Mouse (Mus musculus) liver, embryonic 15.5 days (tissue): ENCODE results near the gene Gm49383. TPM values are rescaled to one million over a fixed set of nuclear protein-coding genes. Genes with fewer than 3 reads are reported as not detected.
"Not testable (repeated sequence)": the region's sequence is repeated elsewhere in the genome, so short reads cannot be mapped to it uniquely, and the experiment has no call there.

Experiments used
- ATAC-seq: fragments of 200-750 bp; cut with Nextera tagmentation; 2 replicates; pipeline ENCODE4 v1.8.0; 2017; ENCODE audit warnings: moderate number of reproducible peaks, mild to moderate bottlenecking, moderate library complexity; ENCODE audit not compliant: insufficient read depth
- H3K27ac ChIP-seq: fragments of 300-500 bp; sonication (generic); replicated peaks from 2 replicates; pipeline ENCODE4 v1.5.1; 2015; ENCODE audit warnings: mild to moderate bottlenecking, inconsistent platforms
- H3K27me3 ChIP-seq: fragments of 300-500 bp; sonication (generic); 2 replicates; pipeline ENCODE4 v1.6.1; 2015; ENCODE audit warnings: mild to moderate bottlenecking, inconsistent platforms
- H3K36me3 ChIP-seq: fragments of 300-500 bp; sonication (generic); replicated peaks from 2 replicates; pipeline ENCODE4 v1.6.1; 2015; ENCODE audit warnings: moderate library complexity, mild to moderate bottlenecking, inconsistent platforms
- H3K4me1 ChIP-seq: fragments of 300-500 bp; sonication (generic); replicated peaks from 2 replicates; pipeline ENCODE4 v1.6.1; 2015; ENCODE audit warnings: inconsistent platforms
- H3K4me2 ChIP-seq: fragments of 300-500 bp; sonication (generic); 2 replicates; pipeline ENCODE4 v1.6.1; 2015; ENCODE audit warnings: moderate library complexity, mild to moderate bottlenecking, inconsistent platforms
- H3K4me3 ChIP-seq: fragments of 300-500 bp; sonication (generic); replicated peaks from 2 replicates; pipeline ENCODE4 v1.5.1; 2015; ENCODE audit warnings: mild to moderate bottlenecking, inconsistent platforms
- H3K9ac ChIP-seq: fragments of 300-500 bp; sonication (generic); 2 replicates; pipeline ENCODE4 v1.6.1; 2015; ENCODE audit warnings: moderate library complexity, mild to moderate bottlenecking, inconsistent platforms
- H3K9me3 ChIP-seq: fragments of 300-500 bp; sonication (generic); replicated peaks from 2 replicates; pipeline ENCODE4 v1.6.1; 2016; ENCODE audit warnings: inconsistent platforms
- WGBS: fragments of 180-500 bp; shearing (Covaris S2); methylation state at CpG from one replicate; pipeline ENCODE4 v1.1.7; 2015; ENCODE audit warnings: mixed read lengths; ENCODE audit not compliant: insufficient replicate concordance; 5-methylcytosine and 5-hydroxymethylcytosine counted together
- polyA plus RNA-seq: library from polyadenylated mRNA; unstranded; fragments of >200 nt; fragmentation: Nextera tagmentation; extraction: Ambion mirVana; gene quantifications from 2 replicates; pipeline ENCODE4 v1.2.1, GENCODE M21; 2015

Gene Gm49383
- polyA plus RNA-seq, 1 experiment from 2014 or later, result 18.8 TPM

GRCm38 (mm10) chr12:69159578-69159940 is 37.3 kb downstream of the Gm49383 start:
- peak overlapping the region; percentile 64; the same call in 1 of the 2 replicates for H3K27ac ChIP-seq
- 2% methylated on average over 9 of the region's 9 CpGs for WGBS
- H3K4me1 ChIP-seq, result peaks cover 25% of the 10 kb centered on the region
- H3K36me3 ChIP-seq, result peaks cover 27% of the 10 kb centered on the region
- peak overlapping the region; percentile 64 for H3K4me2 ChIP-seq
- H3K9ac ChIP-seq, result no peak overlapping the region
- no peaks in the 10 kb centered on the region for H3K9me3 ChIP-seq
- ATAC-seq, result no peak
- H3K4me3 ChIP-seq, result peak overlapping the region; percentile 40
- no peaks in the 10 kb centered on the region for H3K27me3 ChIP-seq

- under 1% methylated on average over 59 of the region's 68 CpGs for WGBS
- H3K4me1 ChIP-seq, result peaks cover 23% of the 10 kb centered on the region
- peak within 1 kb of the TSS; percentile 73 for H3K4me2 ChIP-seq
- ATAC-seq, result peak; percentile 95
- H3K9me3 ChIP-seq, H3K27me3 ChIP-seq: not testable (repeated sequence)
- peaks cover 27% of the 10 kb centered on the region for H3K36me3 ChIP-seq
- peak within 1 kb of the TSS; percentile 95 for H3K27ac ChIP-seq
- H3K4me3 ChIP-seq, result peak within 1 kb of the TSS; percentile 72
- peak within 1 kb of the TSS; percentile 80 for H3K9ac ChIP-seq
Measured at GRCm38 (mm10) chr12:69158765-69159577, 37.9 kb downstream of the Gm49383 start, which contains the start of gene Rps29. Rps29 (minus strand) TSS chr12:69159186.

- no peaks in the 10 kb centered on the region for H3K27me3 ChIP-seq
- H3K4me2 ChIP-seq, result peak overlapping the region; percentile 73
- peak overlapping the region; percentile 80 for H3K9ac ChIP-seq
- WGBS, result under 1% methylated on average over 19 of the region's 19 CpGs
- peaks cover 27% of the 10 kb centered on the region for H3K36me3 ChIP-seq
- H3K9me3 ChIP-seq, result no peaks in the 10 kb centered on the region
- peaks cover 23% of the 10 kb centered on the region for H3K4me1 ChIP-seq
- H3K4me3 ChIP-seq, result peak overlapping the region; percentile 72
- H3K27ac ChIP-seq, result peak overlapping the region; percentile 95
- ATAC-seq, result no peak
Measured at GRCm38 (mm10) chr12:69158366-69158764, 38.5 kb downstream of the Gm49383 start.

- Histone ChIP-seq H3K9me3 (no peaks in the 10 kb centered on the region), H3K9ac (peak overlapping the region; percentile 80), H3K27ac (peak overlapping the region; percentile 95), H3K4me1 (peaks cover 23% of the 10 kb centered on the region), H3K36me3 (peaks cover 27% of the 10 kb centered on the region), H3K27me3 (no peaks in the 10 kb centered on the region), H3K4me3 (peak overlapping the region; percentile 72), H3K4me2 (peak overlapping the region; percentile 73)
- 57% methylated on average over 2 of the region's 2 CpGs for WGBS
- no peak for ATAC-seq
Measured at GRCm38 (mm10) chr12:69157107-69157506, 39.8 kb downstream of the Gm49383 start.

- H3K4me2 ChIP-seq, result peak overlapping the region; percentile 73; the same call in 1 of the 2 replicates
- no peak overlapping the region for H3K9ac ChIP-seq
- H3K27ac ChIP-seq, result peak overlapping the region; percentile 95
- ATAC-seq, result no peak
- H3K27me3 ChIP-seq, result no peaks in the 10 kb centered on the region
- H3K4me3 ChIP-seq, result no peak overlapping the region
- no peaks in the 10 kb centered on the region for H3K9me3 ChIP-seq
- 67% methylated on average over 4 of the region's 4 CpGs for WGBS
- peaks cover 27% of the 10 kb centered on the region for H3K36me3 ChIP-seq
- H3K4me1 ChIP-seq, result peaks cover 23% of the 10 kb centered on the region
Measured at GRCm38 (mm10) chr12:69156436-69156835, 40.5 kb downstream of the Gm49383 start.

- H3K27me3 ChIP-seq, result no peaks in the 10 kb centered on the region
- H3K27ac ChIP-seq, result no peak overlapping the region
- peaks cover 23% of the 10 kb centered on the region for H3K4me1 ChIP-seq
- no peak overlapping the region for H3K4me2 ChIP-seq
- H3K9ac ChIP-seq, result no peak overlapping the region
- 67% methylated on average over 2 of the region's 2 CpGs for WGBS
- peaks cover 27% of the 10 kb centered on the region for H3K36me3 ChIP-seq
- H3K9me3 ChIP-seq, result no peaks in the 10 kb centered on the region
- no peak for ATAC-seq
- H3K4me3 ChIP-seq, result no peak overlapping the region
Measured at GRCm38 (mm10) chr12:69155923-69156322, 41.0 kb downstream of the Gm49383 start.

GRCm38 (mm10) chr12:69150049-69150448 is 46.9 kb downstream of the Gm49383 start:
- H3K36me3 ChIP-seq, result no peaks in the 10 kb centered on the region
- ATAC-seq, result no peak
- H3K4me2 ChIP-seq, result no peak overlapping the region
- no peak overlapping the region for H3K9ac ChIP-seq
- no peaks in the 10 kb centered on the region for H3K9me3 ChIP-seq
- WGBS, result 69% methylated on average over 13 of the region's 13 CpGs
- H3K4me1 ChIP-seq, result no peaks in the 10 kb centered on the region
- H3K27ac ChIP-seq, result no peak overlapping the region
- H3K27me3 ChIP-seq, result no peaks in the 10 kb centered on the region
- H3K4me3 ChIP-seq, result no peak overlapping the region

- WGBS, result 67% methylated on average over 5 of the region's 5 CpGs
- Histone ChIP-seq H3K4me3 (no peak overlapping the region), H3K4me1 (no peaks in the 10 kb centered on the region), H3K4me2 (no peak overlapping the region), H3K27me3 (no peaks in the 10 kb centered on the region), H3K36me3 (no peaks in the 10 kb centered on the region), H3K27ac (no peak overlapping the region), H3K9me3 (no peaks in the 10 kb centered on the region), H3K9ac (no peak overlapping the region)
- ATAC-seq, result no peak
Measured at GRCm38 (mm10) chr12:69147166-69147735, 49.7 kb downstream of the Gm49383 start.

GRCm38 (mm10) chr12:69143460-69143859 is 53.4 kb downstream of the Gm49383 start:
- Histone ChIP-seq H3K9me3 (no peaks in the 10 kb centered on the region), H3K9ac (no peak overlapping the region), H3K27me3 (no peaks in the 10 kb centered on the region), H3K4me2 (no peak overlapping the region), H3K4me1 (no peaks in the 10 kb centered on the region), H3K36me3 (no peaks in the 10 kb centered on the region), H3K4me3 (no peak overlapping the region), H3K27ac (no peak overlapping the region)
- WGBS, result 59% methylated on average over 6 of the region's 6 CpGs
- no peak for ATAC-seq

- Histone ChIP-seq H3K36me3 (no peaks in the 10 kb centered on the region), H3K4me1 (no peaks in the 10 kb centered on the region), H3K4me3 (no peak overlapping the region), H3K9ac (no peak overlapping the region), H3K27me3 (no peaks in the 10 kb centered on the region), H3K4me2 (no peak overlapping the region), H3K27ac (no peak overlapping the region), H3K9me3 (no peaks in the 10 kb centered on the region)
- ATAC-seq, result no peak
- 74% methylated on average over 7 of the region's 7 CpGs for WGBS
Measured at GRCm38 (mm10) chr12:69139841-69140240, 57.1 kb downstream of the Gm49383 start.

GRCm38 (mm10) chr12:69139201-69139600 is 57.7 kb downstream of the Gm49383 start:
- H3K4me2 ChIP-seq, result no peak overlapping the region
- 58% methylated on average over 3 of the region's 3 CpGs for WGBS
- H3K27me3 ChIP-seq, result no peaks in the 10 kb centered on the region
- no peaks in the 10 kb centered on the region for H3K4me1 ChIP-seq
- H3K4me3 ChIP-seq, result no peak overlapping the region
- no peak overlapping the region for H3K27ac ChIP-seq
- H3K9ac ChIP-seq, result no peak overlapping the region
- no peaks in the 10 kb centered on the region for H3K9me3 ChIP-seq
- ATAC-seq, result no peak
- no peaks in the 10 kb centered on the region for H3K36me3 ChIP-seq
